Mouse (Mus musculus) limb, embryonic 15.5 days (tissue): Measurements from ENCODE around the gene Rnf217. TPM values are rescaled to one million over a fixed set of nuclear protein-coding genes. Genes with fewer than 3 reads are reported as not detected.
A peak's percentile ranks its signal among the peaks of the same experiment; 100 is the strongest.

ENCODE experiments used
- ATAC-seq: fragments of 200-750 bp; cut with Nextera tagmentation; 2 replicates; pipeline ENCODE4 v1.8.0; 2017; ENCODE audit warnings: low read depth, moderate TSS enrichment; ENCODE audit not compliant: insufficient number of reproducible peaks, low FRiP score, low TSS enrichment
- H3K27ac ChIP-seq: fragments of 300-500 bp; sonication (generic); 2 replicates; pipeline ENCODE4 v1.5.1; 2015; ENCODE audit warnings: moderate library complexity, mild to moderate bottlenecking, inconsistent platforms
- H3K27me3 ChIP-seq: fragments of 300-500 bp; sonication (generic); 2 replicates; pipeline ENCODE4 v1.6.1; 2015; ENCODE audit warnings: inconsistent platforms
- H3K36me3 ChIP-seq: fragments of 300-500 bp; sonication (generic); 2 replicates; pipeline ENCODE4 v1.6.1; 2015; ENCODE audit warnings: inconsistent platforms
- H3K4me1 ChIP-seq: fragments of 300-500 bp; sonication (generic); 2 replicates; pipeline ENCODE4 v1.6.1; 2015; ENCODE audit warnings: inconsistent platforms
- H3K4me2 ChIP-seq: fragments of 300-500 bp; sonication (generic); 2 replicates; pipeline ENCODE4 v1.6.1; 2015; ENCODE audit warnings: mild to moderate bottlenecking, inconsistent platforms
- H3K4me3 ChIP-seq: fragments of 300-500 bp; sonication (generic); 2 replicates; pipeline ENCODE4 v1.5.1; 2015; ENCODE audit warnings: mild to moderate bottlenecking, inconsistent platforms
- H3K9ac ChIP-seq: fragments of 300-500 bp; sonication (generic); 2 replicates; pipeline ENCODE4 v1.6.1; 2015; ENCODE audit warnings: inconsistent platforms
- H3K9me3 ChIP-seq: fragments of 300-500 bp; sonication (generic); 2 replicates; pipeline ENCODE4 v1.6.1; 2016; ENCODE audit warnings: inconsistent platforms
- WGBS: fragments of 180-500 bp; shearing (Covaris S2); methylation state at CpG from one replicate; pipeline ENCODE4 v1.1.7; 2015; 5-methylcytosine and 5-hydroxymethylcytosine counted together
- polyA plus RNA-seq: library from polyadenylated mRNA; unstranded; fragments of >200 nt; fragmentation: Nextera tagmentation; extraction: Ambion mirVana; gene quantifications from 2 replicates; pipeline ENCODE4 v1.2.1, GENCODE M21; 2015

Rnf217 gene
- polyA plus RNA-seq, 1 experiment from 2014 or later, result 1.9 TPM

DNA sequence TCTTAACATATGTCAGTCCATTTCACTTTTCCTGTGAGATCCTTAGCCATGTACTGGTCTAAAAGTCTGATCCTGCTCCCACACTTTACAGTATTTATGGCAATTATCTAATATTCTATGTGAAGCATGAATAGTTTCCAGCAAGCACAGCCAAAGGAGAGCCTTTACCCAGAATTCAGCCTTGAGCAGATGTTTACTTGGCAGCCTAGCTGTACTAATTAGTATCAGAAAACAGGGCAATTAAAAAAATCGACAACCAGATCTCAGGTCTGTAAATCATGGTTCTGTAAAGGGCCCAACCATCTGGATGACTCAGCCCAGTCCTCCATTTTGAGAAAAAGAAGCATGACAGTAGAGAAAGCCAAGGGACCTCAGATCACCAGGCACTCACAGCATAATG is 57.6 kb downstream of the Rnf217 start:
- no peak overlapping the region for H3K4me3 ChIP-seq
- H3K27ac ChIP-seq, result no peak overlapping the region
- 24% methylated on average over 1 of the region's 1 CpGs for WGBS
- H3K9me3 ChIP-seq, result no peaks in the 10 kb centered on the region
- H3K36me3 ChIP-seq, result no peaks in the 10 kb centered on the region
- H3K27me3 ChIP-seq, result no peaks in the 10 kb centered on the region
- no peaks in the 10 kb centered on the region for H3K4me1 ChIP-seq
- ATAC-seq, result no peak
- no peak overlapping the region for H3K9ac ChIP-seq
- H3K4me2 ChIP-seq, result no peak overlapping the region

DNA sequence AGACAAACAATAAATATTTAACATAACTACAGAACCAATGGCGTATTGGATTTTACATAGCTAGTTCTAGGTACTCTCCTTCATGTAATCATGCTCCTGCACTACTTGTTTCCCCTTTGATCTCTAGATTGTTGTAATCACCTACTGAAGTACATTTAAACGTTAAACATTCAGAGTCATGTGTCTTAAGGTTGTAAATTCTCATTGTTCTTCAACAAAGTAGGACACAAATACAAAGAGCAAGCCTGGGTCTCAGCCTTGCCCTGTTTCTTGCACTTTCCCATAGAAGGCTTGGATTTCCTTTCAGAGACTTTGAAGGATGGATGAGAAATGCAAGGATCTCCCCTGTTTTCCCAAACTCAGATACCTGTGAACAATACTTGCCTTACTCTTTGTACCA is 61.8 kb downstream of the Rnf217 start:
- no peaks in the 10 kb centered on the region for H3K9me3 ChIP-seq
- no peaks in the 10 kb centered on the region for H3K36me3 ChIP-seq
- 51% methylated on average over 2 of the region's 2 CpGs for WGBS
- no peaks in the 10 kb centered on the region for H3K27me3 ChIP-seq
- H3K9ac ChIP-seq, result no peak overlapping the region
- no peak overlapping the region for H3K4me2 ChIP-seq
- H3K27ac ChIP-seq, result no peak overlapping the region
- H3K4me1 ChIP-seq, result no peaks in the 10 kb centered on the region
- ATAC-seq, result no peak
- H3K4me3 ChIP-seq, result no peak overlapping the region

DNA sequence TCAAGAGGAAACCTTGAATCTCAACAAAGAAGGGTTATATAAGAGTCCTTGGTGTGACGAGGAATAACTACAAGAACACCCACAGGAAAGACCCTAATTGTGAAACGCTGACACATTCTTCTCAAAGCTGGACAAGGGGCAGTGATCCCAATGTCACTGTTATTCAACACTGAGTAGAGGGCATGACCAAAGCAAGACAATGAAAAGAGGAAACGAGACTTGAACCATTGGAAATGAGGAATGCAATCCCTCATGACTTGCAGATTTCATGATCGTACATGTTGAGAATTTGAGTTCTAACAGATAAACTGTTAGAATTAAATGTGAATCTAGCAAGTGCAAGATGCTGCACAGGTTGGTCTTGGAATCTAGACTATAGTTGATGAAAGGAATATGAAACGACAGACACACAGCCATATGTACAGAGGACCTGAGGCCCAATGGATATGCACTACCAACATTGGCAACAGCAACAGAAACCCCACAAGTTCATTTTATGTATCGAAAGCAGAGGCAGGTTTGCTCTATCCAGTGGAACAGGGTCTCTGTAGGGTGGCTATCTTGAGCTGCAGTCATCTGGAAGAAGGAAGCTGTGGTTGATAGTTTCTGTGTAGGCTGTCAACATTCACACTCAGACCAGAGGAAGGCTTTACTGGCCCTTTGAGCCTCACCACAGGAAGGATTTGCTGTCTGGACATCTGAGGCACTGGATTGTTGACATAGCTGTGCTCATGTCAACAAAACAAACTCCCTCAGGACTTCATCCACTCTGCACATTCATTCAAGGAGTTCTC is 64.6 kb downstream of the Rnf217 start:
- Histone ChIP-seq H3K36me3 (no peaks in the 10 kb centered on the region), H3K9me3 (no peaks in the 10 kb centered on the region), H3K4me2 (no peak overlapping the region), H3K4me3 (no peak overlapping the region), H3K27ac (no peak overlapping the region), H3K27me3 (no peaks in the 10 kb centered on the region), H3K9ac (no peak overlapping the region), H3K4me1 (no peaks in the 10 kb centered on the region)
- 89% methylated on average over 6 of the region's 6 CpGs for WGBS
- no peak for ATAC-seq

DNA sequence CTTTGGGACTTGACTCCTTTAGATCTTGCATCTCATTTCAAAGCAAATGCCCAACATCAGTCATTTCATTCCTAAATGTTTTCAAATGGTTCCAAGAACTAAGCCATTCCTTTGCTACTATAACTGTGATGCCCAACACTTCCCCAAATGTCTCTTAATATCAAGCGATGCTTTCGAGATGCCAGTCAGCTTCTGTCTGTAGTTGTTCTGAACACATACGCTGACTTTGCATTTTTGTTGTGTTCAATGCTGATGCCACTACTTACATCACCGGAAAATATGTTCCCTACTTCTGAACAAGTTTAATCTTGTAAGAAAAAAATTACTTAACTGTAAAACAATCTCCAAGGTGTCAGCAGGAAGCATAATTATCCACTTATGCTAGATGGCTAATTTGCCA is 68.5 kb downstream of the Rnf217 start:
- Histone ChIP-seq H3K27me3 (no peaks in the 10 kb centered on the region), H3K4me2 (no peak overlapping the region), H3K4me3 (no peak overlapping the region), H3K36me3 (no peaks in the 10 kb centered on the region), H3K27ac (no peak overlapping the region), H3K4me1 (no peaks in the 10 kb centered on the region), H3K9me3 (no peaks in the 10 kb centered on the region), H3K9ac (no peak overlapping the region)
- WGBS, result 80% methylated on average over 4 of the region's 4 CpGs
- no peak for ATAC-seq

DNA sequence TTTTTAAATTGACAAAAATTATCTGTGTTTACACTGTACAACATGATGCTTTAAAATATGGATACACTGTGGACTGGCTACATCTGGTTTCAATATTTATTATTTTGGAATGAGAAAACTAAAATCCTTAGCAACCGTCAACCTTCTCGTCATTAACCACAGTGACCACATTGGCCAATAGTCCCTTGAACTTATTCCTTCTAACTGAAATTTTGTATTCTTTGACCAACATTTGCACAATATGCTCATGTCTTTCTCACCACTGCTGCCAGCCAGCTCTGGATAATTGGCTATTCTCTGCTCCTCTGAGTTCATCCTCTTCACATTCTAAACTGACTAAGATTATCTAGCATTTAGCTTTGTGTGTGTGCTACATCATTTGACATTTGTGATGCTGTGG is 69.6 kb downstream of the Rnf217 start:
- no peak for ATAC-seq
- H3K27me3 ChIP-seq, result no peaks in the 10 kb centered on the region
- no peak overlapping the region for H3K9ac ChIP-seq
- 48% methylated on average over 2 of the region's 2 CpGs for WGBS
- H3K4me3 ChIP-seq, result no peak overlapping the region
- H3K4me1 ChIP-seq, result no peaks in the 10 kb centered on the region
- no peak overlapping the region for H3K27ac ChIP-seq
- H3K4me2 ChIP-seq, result no peak overlapping the region
- H3K36me3 ChIP-seq, result no peaks in the 10 kb centered on the region
- no peaks in the 10 kb centered on the region for H3K9me3 ChIP-seq

DNA sequence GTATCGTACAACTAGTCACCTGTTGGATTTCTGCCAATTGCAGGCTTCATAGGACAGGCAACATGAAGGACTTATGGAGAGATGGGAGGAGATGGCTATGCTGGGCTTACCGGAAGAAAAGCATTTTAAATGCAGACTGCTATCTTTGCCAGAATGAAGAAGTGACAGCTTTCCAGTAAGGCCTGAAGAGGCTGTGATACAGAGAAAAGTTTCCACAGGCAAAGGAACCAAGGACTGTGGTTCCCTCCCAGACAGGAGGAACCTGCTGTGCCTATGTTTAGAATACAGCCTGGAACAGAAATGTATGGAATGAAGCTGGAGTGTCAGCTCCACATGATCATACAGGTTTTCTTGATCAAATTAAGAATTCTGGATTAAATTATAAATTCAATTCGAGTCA is 70.3 kb downstream of the Rnf217 start:
- 62% methylated on average over 3 of the region's 3 CpGs for WGBS

DNA sequence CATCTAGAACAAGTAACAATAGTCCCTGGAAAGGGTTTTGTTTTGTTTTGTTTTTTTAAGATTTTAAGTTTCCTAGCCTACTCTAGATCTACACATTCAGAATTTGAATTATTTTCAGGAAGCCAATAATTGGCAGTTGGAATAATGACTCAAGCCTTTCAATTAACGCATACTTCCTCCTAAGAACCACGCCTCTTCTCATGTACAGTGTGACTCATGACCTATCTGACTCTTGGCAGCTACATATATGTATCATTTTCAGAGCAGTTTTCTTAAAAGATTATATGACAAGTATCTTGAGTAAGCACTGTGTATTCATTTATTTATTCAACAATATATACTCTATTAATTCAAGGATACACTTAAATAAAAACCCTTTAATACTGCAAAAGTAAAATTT is 70.7 kb downstream of the Rnf217 start:
- H3K4me1 ChIP-seq, result no peaks in the 10 kb centered on the region
- no peak overlapping the region for H3K27ac ChIP-seq
- no peak for ATAC-seq
- no peak overlapping the region for H3K4me3 ChIP-seq
- no peak overlapping the region for H3K9ac ChIP-seq
- 75% methylated on average over 2 of the region's 2 CpGs for WGBS
- no peaks in the 10 kb centered on the region for H3K9me3 ChIP-seq
- no peak overlapping the region for H3K4me2 ChIP-seq
- H3K36me3 ChIP-seq, result no peaks in the 10 kb centered on the region
- H3K27me3 ChIP-seq, result no peaks in the 10 kb centered on the region

More for the DNA sequence above, 70.3 kb downstream of the Rnf217 start:
- no peak for ATAC-seq
- Histone ChIP-seq H3K27ac (no peak overlapping the region), H3K4me3 (no peak overlapping the region), H3K36me3 (no peaks in the 10 kb centered on the region), H3K27me3 (no peaks in the 10 kb centered on the region), H3K9me3 (no peaks in the 10 kb centered on the region), H3K4me2 (no peak overlapping the region), H3K9ac (no peak overlapping the region), H3K4me1 (no peaks in the 10 kb centered on the region)

DNA sequence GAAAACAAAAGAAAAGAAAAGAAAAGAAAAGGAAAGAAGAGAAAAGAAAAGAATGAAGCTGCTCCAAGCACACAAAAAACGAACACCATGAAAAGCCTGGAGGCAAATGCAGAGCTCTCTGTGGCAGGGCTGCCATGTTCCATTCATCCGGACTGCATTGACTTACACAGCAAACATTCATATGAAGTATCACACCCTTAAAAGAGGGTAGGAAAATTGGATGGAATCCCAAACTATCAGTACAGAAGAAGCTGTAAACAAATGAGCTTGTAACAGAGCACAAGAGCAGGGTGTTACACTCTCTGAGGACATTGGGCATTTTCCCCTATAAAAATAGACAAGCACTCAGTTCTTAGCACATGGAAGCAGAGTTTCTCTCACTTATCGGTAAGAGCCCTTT is 71.8 kb downstream of the Rnf217 start:
- no peaks in the 10 kb centered on the region for H3K4me1 ChIP-seq
- H3K36me3 ChIP-seq, result no peaks in the 10 kb centered on the region
- H3K9ac ChIP-seq, result no peak overlapping the region
- H3K27ac ChIP-seq, result no peak overlapping the region
- WGBS, result 72% methylated on average over 3 of the region's 3 CpGs
- no peaks in the 10 kb centered on the region for H3K9me3 ChIP-seq
- H3K4me2 ChIP-seq, result no peak overlapping the region
- H3K27me3 ChIP-seq, result no peaks in the 10 kb centered on the region
- no peak overlapping the region for H3K4me3 ChIP-seq
- ATAC-seq, result no peak

DNA sequence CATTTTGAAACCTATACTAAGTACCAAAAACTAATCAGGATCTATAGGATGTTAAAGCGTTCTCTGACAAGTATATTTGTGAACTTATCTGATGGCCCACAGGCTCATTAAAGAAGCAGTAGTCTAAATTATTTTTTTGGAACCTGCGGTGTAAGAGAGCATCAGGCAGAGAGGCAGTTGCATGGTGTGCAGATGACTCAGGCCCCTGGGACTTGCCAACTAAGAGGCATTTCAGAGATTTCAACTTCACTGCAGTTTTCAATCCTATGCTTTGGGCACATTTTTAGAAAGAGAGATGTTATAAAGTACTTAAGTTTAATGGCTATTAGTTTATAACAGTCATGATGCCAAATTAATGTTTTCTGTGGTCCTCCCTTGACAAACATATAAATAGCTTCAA is 73.9 kb downstream of the Rnf217 start:
- H3K27ac ChIP-seq, result no peak overlapping the region
- H3K9ac ChIP-seq, result no peak overlapping the region
- no peaks in the 10 kb centered on the region for H3K27me3 ChIP-seq
- H3K4me1 ChIP-seq, result no peaks in the 10 kb centered on the region
- WGBS, result 87% methylated on average over 2 of the region's 2 CpGs
- H3K4me3 ChIP-seq, result no peak overlapping the region
- no peaks in the 10 kb centered on the region for H3K9me3 ChIP-seq
- ATAC-seq, result no peak
- no peaks in the 10 kb centered on the region for H3K36me3 ChIP-seq
- no peak overlapping the region for H3K4me2 ChIP-seq

DNA sequence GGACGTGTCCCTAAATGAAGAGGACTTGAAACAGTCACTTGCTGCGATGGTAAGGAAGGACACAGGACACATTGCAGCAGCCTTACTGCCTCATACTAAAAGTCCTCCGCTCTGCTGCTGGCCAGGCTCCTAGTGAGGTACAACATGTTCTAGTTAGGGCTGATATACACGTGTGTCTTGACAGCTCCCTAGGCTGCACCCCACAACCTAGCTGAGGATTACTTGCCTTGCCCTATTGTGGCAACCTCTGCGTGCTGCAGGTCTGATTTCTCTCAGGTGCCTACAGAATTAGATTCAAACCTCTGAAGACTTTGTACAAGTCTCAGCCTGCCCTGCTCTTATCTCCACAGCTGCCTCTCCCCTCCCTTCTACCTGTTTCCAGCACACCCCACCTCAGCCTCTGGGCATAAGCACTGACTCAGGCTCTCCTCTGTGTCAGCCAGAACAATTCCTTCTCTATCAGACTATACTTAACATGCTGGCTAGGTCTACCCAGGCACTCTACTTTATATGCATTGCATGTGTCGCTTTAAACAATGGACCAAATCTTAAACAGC is 75.6 kb downstream of the Rnf217 start:
- no peaks in the 10 kb centered on the region for H3K27me3 ChIP-seq
- peak; percentile 65; the same call in 1 of the 2 replicates for ATAC-seq
- 0 out of 2 replicates have a peak, but pooled peaks cover 3% of the 10 kb centered on the region for H3K4me1 ChIP-seq
- H3K9me3 ChIP-seq, result no peaks in the 10 kb centered on the region
- H3K27ac ChIP-seq, result peak overlapping the region; percentile 27; the same call in 1 of the 2 replicates
- no peak overlapping the region for H3K4me2 ChIP-seq
- no peaks in the 10 kb centered on the region for H3K36me3 ChIP-seq
- H3K9ac ChIP-seq, result no peak overlapping the region
- H3K4me3 ChIP-seq, result no peak overlapping the region
- WGBS, result 73% methylated on average over 6 of the region's 6 CpGs

DNA sequence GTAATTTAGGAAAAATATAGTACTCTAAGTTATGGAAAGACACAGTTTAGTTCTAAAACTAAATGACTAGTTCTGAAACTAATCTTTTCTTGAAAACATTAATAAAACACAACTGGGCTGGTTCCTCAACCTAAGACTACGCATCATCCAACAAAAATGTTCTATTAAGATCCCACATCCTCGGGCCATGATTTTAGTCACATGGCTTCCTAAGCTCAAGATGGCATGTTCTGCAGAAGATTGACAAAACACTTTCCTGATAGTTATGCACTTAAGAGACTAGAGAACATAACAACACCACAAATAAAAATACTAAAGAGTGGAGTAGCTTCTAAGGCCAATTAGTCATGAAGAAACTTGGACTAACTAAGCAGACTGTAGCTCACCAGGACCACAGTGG is 76.2 kb downstream of the Rnf217 start:
- H3K27ac ChIP-seq, result peak overlapping the region; percentile 27; the same call in 1 of the 2 replicates
- 0 out of 2 replicates have a peak, but pooled peaks cover 4% of the 10 kb centered on the region for H3K4me1 ChIP-seq
- no peak overlapping the region for H3K4me3 ChIP-seq
- H3K36me3 ChIP-seq, result no peaks in the 10 kb centered on the region
- ATAC-seq, result no peak
- no peak overlapping the region for H3K9ac ChIP-seq
- H3K4me2 ChIP-seq, result no peak overlapping the region
- no peaks in the 10 kb centered on the region for H3K27me3 ChIP-seq
- H3K9me3 ChIP-seq, result no peaks in the 10 kb centered on the region
- 67% methylated on average over 2 of the region's 2 CpGs for WGBS

DNA sequence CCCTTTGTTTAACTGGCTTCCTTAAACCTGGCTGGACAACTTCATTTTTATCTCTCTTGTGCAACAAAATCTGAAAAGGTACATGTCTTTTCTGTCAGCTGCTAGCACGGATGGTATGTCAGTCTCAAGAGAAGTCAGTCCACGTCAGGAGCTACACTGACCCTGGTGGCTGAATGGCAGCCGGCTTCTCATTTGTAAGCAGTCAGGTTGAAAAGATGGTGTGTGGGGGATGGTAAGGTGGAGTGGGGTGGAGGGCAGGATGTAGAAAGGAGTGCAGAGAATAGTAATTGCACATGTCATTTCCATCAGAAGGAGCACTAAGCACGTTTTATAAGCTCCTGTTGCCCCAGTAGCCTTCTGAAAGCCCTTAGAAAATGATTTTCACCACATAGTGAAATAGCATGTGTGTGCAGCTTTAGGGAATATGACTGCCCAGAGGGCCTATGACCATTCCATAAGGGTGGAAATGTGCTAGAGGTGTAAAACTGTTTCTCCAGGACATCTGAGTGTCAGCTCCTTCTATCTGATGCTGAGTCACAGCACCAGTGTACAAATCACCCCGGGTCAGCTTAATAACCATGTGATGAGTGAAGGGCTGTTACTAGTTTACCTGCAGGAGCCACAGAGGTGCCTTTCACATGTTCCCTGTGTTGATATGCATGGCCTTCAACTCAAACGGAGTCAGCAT is 80.5 kb downstream of the Rnf217 start:
- Histone ChIP-seq H3K4me3 (no peak overlapping the region), H3K4me1 (0 out of 2 replicates have a peak, but pooled peaks cover 4% of the 10 kb centered on the region), H3K9me3 (no peaks in the 10 kb centered on the region), H3K4me2 (no peak overlapping the region), H3K27ac (no peak overlapping the region), H3K9ac (no peak overlapping the region), H3K27me3 (no peaks in the 10 kb centered on the region), H3K36me3 (no peaks in the 10 kb centered on the region)
- WGBS, result 28% methylated on average over 6 of the region's 6 CpGs
- no peak for ATAC-seq
